Comparison of ENCODE assay signal across 22 mouse cellular contexts in genomic region chr6:8495827-8496222, GRCm38 (mm10). TPM values are rescaled to one million over a fixed set of nuclear protein-coding genes. Genes with fewer than 3 reads are reported as not detected.
DNase-seq lines count a peak whose midpoint lies in the region; ATAC-seq and TF ChIP-seq lines count a peak whose summit lies in the region.
"Had no signal": no experiment of that assay in that cellular context is flagged by ENCODE, and none has a peak within 500 bp of the region (broad histone marks: within the 10 kb centered on the region; RNA-seq: fewer than 3 reads in every experiment).

No protein-coding gene starts in this region.

- TF ChIP-seq POLR2A in kidney, adult 2 months (IDR thresholded peaks at IDR 0.05; ENCODE audit: low read depth, low read length), result no peak

- H3K9ac ChIP-seq in kidney, embryonic 15.5 days, result no peak overlapping the region
- H3K9ac ChIP-seq in midbrain, embryonic 11.5 days (ENCODE audit: low read length), result no peak overlapping the region
- H3K9ac ChIP-seq in midbrain, postnatal 0 days (replicated peaks; ENCODE audit: low read length, poor library complexity, severe bottlenecking), result no peak overlapping the region
- no peak overlapping the region for H3K9ac ChIP-seq in stomach, embryonic 15.5 days
- H3K9ac ChIP-seq: forebrain, embryonic 12.5 days; limb, embryonic 13.5 days; liver, embryonic 14.5 days; midbrain, embryonic 13.5 days; neural tube, embryonic 13.5 days had no signal

- H3K4me2 ChIP-seq in kidney, embryonic 15.5 days, result no peak overlapping the region
- no peak overlapping the region for H3K4me2 ChIP-seq in midbrain, embryonic 11.5 days
- no peak overlapping the region for H3K4me2 ChIP-seq in midbrain, postnatal 0 days (ENCODE audit: low read depth, low read length, poor library complexity, severe bottlenecking)
- H3K4me2 ChIP-seq in stomach, embryonic 15.5 days, result no peak overlapping the region
- H3K4me2 ChIP-seq: forebrain, embryonic 12.5 days; limb, embryonic 13.5 days; midbrain, embryonic 13.5 days; neural tube, embryonic 13.5 days had no signal

- TF ChIP-seq CTCF in kidney, adult 2 months (conservative IDR thresholded peaks at IDR 0.05; ENCODE audit: insufficient read depth, insufficient read length, low read depth, low read length), result no peak
- TF ChIP-seq CTCF in midbrain, postnatal 0 days (IDR thresholded peaks at IDR 0.05), result no peak

- H3K9me3 ChIP-seq in kidney, embryonic 15.5 days (replicated peaks), result no peaks in the 10 kb centered on the region
- H3K9me3 ChIP-seq in midbrain, embryonic 11.5 days (ENCODE audit: control insufficient read depth, low read length), result no peaks in the 10 kb centered on the region
- 0 out of 2 replicates have a peak, but pooled peaks cover 3% of the 10 kb centered on the region for H3K9me3 ChIP-seq in midbrain, postnatal 0 days (ENCODE audit: low read length)
- no peaks in the 10 kb centered on the region for H3K9me3 ChIP-seq in stomach, embryonic 15.5 days
- H3K9me3 ChIP-seq: forebrain, embryonic 12.5 days; midbrain, embryonic 13.5 days; neural tube, embryonic 13.5 days had no signal

- H3K36me3 ChIP-seq in kidney, embryonic 15.5 days, result no peaks in the 10 kb centered on the region
- no peaks in the 10 kb centered on the region for H3K36me3 ChIP-seq in kidney, adult 2 months (ENCODE audit: control insufficient read depth, insufficient read depth, low read length)
- H3K36me3 ChIP-seq in midbrain, embryonic 11.5 days (ENCODE audit: control insufficient read depth, insufficient read depth, low read length), result no peaks in the 10 kb centered on the region
- H3K36me3 ChIP-seq in midbrain, postnatal 0 days (ENCODE audit: insufficient read depth, low read length), result no peaks in the 10 kb centered on the region
- no peaks in the 10 kb centered on the region for H3K36me3 ChIP-seq in stomach, embryonic 15.5 days
- H3K36me3 ChIP-seq: forebrain, embryonic 12.5 days; limb, embryonic 13.5 days; midbrain, embryonic 13.5 days; neural tube, embryonic 13.5 days had no signal

- H3K4me3 ChIP-seq in kidney, embryonic 15.5 days (replicated peaks), result no peak overlapping the region
- H3K4me3 ChIP-seq in kidney, adult 2 months (ENCODE audit: insufficient read depth, low read depth, low read length), result no peak overlapping the region
- H3K4me3 ChIP-seq in midbrain, embryonic 11.5 days (ENCODE audit: low read depth, low read length), result no peak overlapping the region
- no peak overlapping the region for H3K4me3 ChIP-seq in midbrain, postnatal 0 days (ENCODE audit: low read depth, low read length)
- no peak overlapping the region for H3K4me3 ChIP-seq in stomach, embryonic 15.5 days (replicated peaks)
- H3K4me3 ChIP-seq: forebrain, embryonic 12.5 days; limb, embryonic 13.5 days; midbrain, embryonic 13.5 days; neural tube, embryonic 13.5 days had no signal

- H3K4me1 ChIP-seq in kidney, embryonic 15.5 days, result peaks cover 13% of the 10 kb centered on the region
- H3K4me1 ChIP-seq in kidney, adult 2 months (ENCODE audit: control insufficient read depth, insufficient read depth, low read length), result no peaks in the 10 kb centered on the region
- H3K4me1 ChIP-seq in midbrain, embryonic 11.5 days (ENCODE audit: control insufficient read depth, insufficient read depth, low read length), result no peaks in the 10 kb centered on the region
- no peaks in the 10 kb centered on the region for H3K4me1 ChIP-seq in midbrain, postnatal 0 days (ENCODE audit: insufficient read depth, low read length)
- no peaks in the 10 kb centered on the region for H3K4me1 ChIP-seq in stomach, embryonic 15.5 days
- H3K4me1 ChIP-seq: forebrain, embryonic 12.5 days; midbrain, embryonic 13.5 days; neural tube, embryonic 13.5 days had no signal

- no peaks in the 10 kb centered on the region for H3K27me3 ChIP-seq in kidney, embryonic 15.5 days
- no peaks in the 10 kb centered on the region for H3K27me3 ChIP-seq in kidney, adult 2 months (replicated peaks; ENCODE audit: control insufficient read depth, insufficient read depth, low read length)
- H3K27me3 ChIP-seq in midbrain, embryonic 11.5 days (ENCODE audit: control insufficient read depth, insufficient read depth, low read length), result no peaks in the 10 kb centered on the region
- H3K27me3 ChIP-seq in midbrain, postnatal 0 days (ENCODE audit: insufficient read depth, low read length), result no peaks in the 10 kb centered on the region
- no peaks in the 10 kb centered on the region for H3K27me3 ChIP-seq in stomach, embryonic 15.5 days (replicated peaks)
- H3K27me3 ChIP-seq: forebrain, embryonic 12.5 days; limb, embryonic 13.5 days; midbrain, embryonic 13.5 days; neural tube, embryonic 13.5 days had no signal

- no peak for DNase-seq in kidney, adult 2 months
- peak; percentile 12 for DNase-seq in midbrain, embryonic 11.5 days (ENCODE audit: low spot score, missing footprints)
- no peak for DNase-seq in midbrain, postnatal 0 days (ENCODE audit: low spot score)
- no peak for DNase-seq in cerebellum, adult 8-10 months
- no peak for DNase-seq in gastrocnemius, postnatal 10 days
- DNase-seq: adrenal gland, postnatal 25 days; cerebellum, adult 11-12 months; cerebellum, postnatal 36 days; gastrocnemius, postnatal 25 days; kidney, adult 11 months; lung, postnatal 4 days; right cerebral cortex, adult 18-20 months; thymus, adult 2 months had no signal

- ATAC-seq in kidney, embryonic 15.5 days (replicated peaks; ENCODE audit: low FRiP score), result peak; percentile 43; the same call in 1 of the 2 replicates
- no peak for ATAC-seq in midbrain, embryonic 11.5 days (ENCODE audit: low FRiP score)
- ATAC-seq in midbrain, postnatal 0 days (ENCODE audit: low FRiP score), result no peak
- ATAC-seq in granulocyte monocyte progenitor cell, adult 5-6 weeks (replicated peaks; ENCODE audit: poor library complexity, severe bottlenecking), result peak; percentile 13
- ATAC-seq in stomach, embryonic 15.5 days (ENCODE audit: insufficient read depth, low FRiP score, low read depth), result peak; percentile 18; the same call in 1 of the 2 replicates
- ATAC-seq: hindbrain, embryonic 16.5 days; midbrain, embryonic 13.5 days had no signal

- H3K27ac ChIP-seq in kidney, embryonic 15.5 days, result no peak overlapping the region
- H3K27ac ChIP-seq in kidney, adult 2 months (ENCODE audit: insufficient read depth, low read depth, low read length), result no peak overlapping the region
- H3K27ac ChIP-seq in midbrain, embryonic 11.5 days (ENCODE audit: low read depth, low read length), result no peak overlapping the region
- H3K27ac ChIP-seq in midbrain, postnatal 0 days (ENCODE audit: low read depth, low read length), result no peak overlapping the region
- H3K27ac ChIP-seq in stomach, embryonic 15.5 days, result no peak overlapping the region
- H3K27ac ChIP-seq: forebrain, embryonic 12.5 days; limb, embryonic 13.5 days; liver, embryonic 14.5 days; midbrain, embryonic 13.5 days; neural tube, embryonic 13.5 days had no signal

- 54% methylated on average over 4 of the region's 4 CpGs for WGBS in kidney, embryonic 15.5 days
- 70% methylated on average over 4 of the region's 4 CpGs for WGBS in kidney, adult 2 months
- WGBS in midbrain, embryonic 11.5 days, result 83% methylated on average over 4 of the region's 4 CpGs
- 92% methylated on average over 4 of the region's 4 CpGs for WGBS in midbrain, postnatal 0 days
- WGBS in stomach, embryonic 15.5 days, result 62% methylated on average over 4 of the region's 4 CpGs

RNA-seq across cellular contexts. Expression of gene Glcci1, which starts 13.6 kb away (rescaled TPM):
- 9.4 and 11.3 TPM in 2 replicates for polyA plus RNA-seq in kidney, embryonic 15.5 days (2015; fragmentation: Nextera tagmentation; extraction: Ambion mirVana)
- 3.6 and 4.0 TPM in 2 replicates for polyA plus RNA-seq in kidney, adult 2 months (2012; rRNA removed)
- polyA plus RNA-seq in midbrain, embryonic 11.5 days (2014; fragmentation: Nextera tagmentation; extraction: Ambion mirVana), result 16.5 and 18.2 TPM in 2 replicates
- 11.1 and 16.4 TPM in 2 replicates for total RNA-seq in midbrain, postnatal 0 days (2014; rRNA removed)
- 5.0 and 5.1 TPM in 2 replicates for polyA plus RNA-seq in midbrain, postnatal 0 days (2015; fragmentation: Nextera tagmentation; extraction: Ambion mirVana)
- 3.7 and 5.7 TPM in 2 replicates for total RNA-seq in granulocyte monocyte progenitor cell, adult 5-6 weeks (2014; fragmentation: Nextera tagmentation)
- 2.6 and 3.1 TPM in 2 replicates for total RNA-seq in granulocyte monocyte progenitor cell, adult 5-6 weeks (2017)
- polyA plus RNA-seq in stomach, embryonic 15.5 days (2015; fragmentation: Nextera tagmentation; extraction: Ambion mirVana), result 7.3 and 7.7 TPM in 2 replicates
- 10 to 100 TPM in 1 of 2 experiments, 1 to 10 TPM in 1; 9.9 to 12.9 TPM for total RNA-seq in gastrocnemius, postnatal 10 days (2021)

Comparison
In these comparisons a context has a peak if more than half of its experiments do, and no peak if none do; other contexts are left out.
1. ATAC-seq: peak in kidney, embryonic 15.5 days (single experiment), granulocyte monocyte progenitor cell, adult 5-6 weeks (single experiment) and stomach, embryonic 15.5 days (single experiment); none in midbrain, embryonic 11.5 days (single experiment) and midbrain, postnatal 0 days (single experiment).